Mouse (Mus musculus) liver, postnatal 0 days (tissue): Measurements from ENCODE around the gene Cops4.

Source experiments
- CTCF ChIP-seq: sonication (generic); IDR thresholded peaks from 2 replicates; pipeline ENCODE4 v1.5.1; 2016; ENCODE audit warnings: antibody characterized with exemption, low read depth
- EP300 ChIP-seq: IDR thresholded peaks from 2 replicates; pipeline ENCODE4 v1.6.1; 2016; ENCODE audit warnings: antibody characterized with exemption, low read depth, mild to moderate bottlenecking

- TF ChIP-seq EP300 (no peak), CTCF (no peak)
Measured at GRCm38 (mm10) chr5:100562702-100563101, 44.6 kb downstream of the Cops4 start.
